Comparison of ENCODE assay signal across 9 mouse cellular contexts in the genomic region with DNA sequence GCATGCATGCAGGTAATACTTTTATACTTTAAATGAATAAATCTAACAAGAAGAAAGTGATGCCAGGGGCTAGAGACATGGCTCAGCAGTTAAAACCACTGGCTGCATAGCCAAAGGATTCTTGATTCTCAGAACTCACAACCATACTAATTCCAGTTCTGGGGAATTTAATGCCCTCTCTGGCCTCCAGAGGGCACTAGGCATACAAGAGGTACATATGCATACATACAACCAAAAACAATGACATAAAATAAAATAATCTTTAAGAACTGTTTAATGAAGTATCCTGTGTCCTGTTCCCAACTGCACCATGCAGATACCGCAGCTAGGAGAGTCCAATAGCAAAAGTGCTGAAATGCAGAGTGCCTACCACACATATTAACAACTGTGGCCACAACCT. TPM values are rescaled to one million over a fixed set of nuclear protein-coding genes. Genes with fewer than 3 reads are reported as not detected.
DNase-seq lines count a peak whose midpoint lies in the region; ATAC-seq lines count a peak whose summit lies in the region.
"Had no signal": no experiment of that assay in that cellular context is flagged by ENCODE, and none has a peak within 500 bp of the region (broad histone marks: within the 10 kb centered on the region; RNA-seq: fewer than 3 reads in every experiment).

No protein-coding gene starts in this region.

- H3K36me3 ChIP-seq in forebrain, embryonic 14.5 days (ENCODE audit: control insufficient read depth, insufficient read depth, low read length) = 0 out of 2 replicates have a peak, but pooled peaks cover 4% of the 10 kb centered on the region
- H3K36me3 ChIP-seq in forebrain, embryonic 15.5 days = no peaks in the 10 kb centered on the region
- H3K36me3 ChIP-seq in limb, embryonic 11.5 days (ENCODE audit: control insufficient read depth, insufficient read depth, low read length) = no peaks in the 10 kb centered on the region
- H3K36me3 ChIP-seq in limb, embryonic 10.5 days = peaks cover 5% of the 10 kb centered on the region; the same call in 1 of the 2 replicates
- no peaks in the 10 kb centered on the region for H3K36me3 ChIP-seq in embryonic facial prominence, embryonic 14.5 days (ENCODE audit: control insufficient read depth, insufficient read depth, low read length)
- peaks cover 5% of the 10 kb centered on the region; the same call in 1 of the 2 replicates for H3K36me3 ChIP-seq in midbrain, embryonic 13.5 days
- H3K36me3 ChIP-seq: lung, embryonic 15.5 days had no signal

- 76% methylated on average over 1 of the region's 1 CpGs for WGBS in forebrain, embryonic 14.5 days
- WGBS in forebrain, embryonic 15.5 days = 73% methylated on average over 1 of the region's 1 CpGs
- WGBS in limb, embryonic 11.5 days = 78% methylated on average over 1 of the region's 1 CpGs
- WGBS in limb, embryonic 10.5 days = 89% methylated on average over 1 of the region's 1 CpGs
- WGBS in embryonic facial prominence, embryonic 14.5 days = 75% methylated on average over 1 of the region's 1 CpGs
- 80% methylated on average over 1 of the region's 1 CpGs for WGBS in midbrain, embryonic 13.5 days

- H3K9ac ChIP-seq in forebrain, embryonic 14.5 days (ENCODE audit: low read length) = no peak overlapping the region
- H3K9ac ChIP-seq in forebrain, embryonic 15.5 days (replicated peaks) = no peak overlapping the region
- H3K9ac ChIP-seq in limb, embryonic 11.5 days (ENCODE audit: low read length) = no peak overlapping the region
- H3K9ac ChIP-seq in embryonic facial prominence, embryonic 14.5 days (ENCODE audit: low read depth, low read length) = no peak overlapping the region
- H3K9ac ChIP-seq in midbrain, embryonic 13.5 days (replicated peaks) = no peak overlapping the region
- H3K9ac ChIP-seq: lung, embryonic 15.5 days had no signal

- H3K4me2 ChIP-seq in forebrain, embryonic 14.5 days (ENCODE audit: low read length) = no peak overlapping the region
- H3K4me2 ChIP-seq in forebrain, embryonic 15.5 days (replicated peaks) = no peak overlapping the region
- no peak overlapping the region for H3K4me2 ChIP-seq in limb, embryonic 11.5 days (ENCODE audit: low read depth, severe bottlenecking)
- no peak overlapping the region for H3K4me2 ChIP-seq in embryonic facial prominence, embryonic 14.5 days (ENCODE audit: low read depth, low read length)
- no peak overlapping the region for H3K4me2 ChIP-seq in midbrain, embryonic 13.5 days (replicated peaks)
- H3K4me2 ChIP-seq: lung, embryonic 15.5 days had no signal

- DNase-seq in forebrain, embryonic 14.5 days (ENCODE audit: low spot score) = peak; percentile 72
- DNase-seq in limb, embryonic 11.5 days (ENCODE audit: low spot score) = peak; percentile 57
- DNase-seq in limb, embryonic 10.5 days (ENCODE audit: low spot score) = no peak
- DNase-seq in adipocyte (ENCODE audit: low spot score) = peak; percentile 48
- peak; percentile 34 for DNase-seq in embryonic facial prominence, embryonic 14.5 days (ENCODE audit: low spot score)
- DNase-seq in lung, postnatal 14 days = peak; percentile 59

- H3K27me3 ChIP-seq in forebrain, embryonic 14.5 days (replicated peaks; ENCODE audit: control insufficient read depth, insufficient read depth, low read length) = no peaks in the 10 kb centered on the region
- H3K27me3 ChIP-seq in forebrain, embryonic 15.5 days = no peaks in the 10 kb centered on the region
- no peaks in the 10 kb centered on the region for H3K27me3 ChIP-seq in limb, embryonic 11.5 days (ENCODE audit: control insufficient read depth, insufficient read depth, low read length)
- H3K27me3 ChIP-seq in limb, embryonic 10.5 days (ENCODE audit: low read depth, poor library complexity, severe bottlenecking) = no peaks in the 10 kb centered on the region
- no peaks in the 10 kb centered on the region for H3K27me3 ChIP-seq in embryonic facial prominence, embryonic 14.5 days (replicated peaks; ENCODE audit: control insufficient read depth, insufficient read depth, low read length)
- H3K27me3 ChIP-seq in midbrain, embryonic 13.5 days = no peaks in the 10 kb centered on the region
- H3K27me3 ChIP-seq: lung, embryonic 15.5 days had no signal

- no peaks in the 10 kb centered on the region for H3K9me3 ChIP-seq in forebrain, embryonic 14.5 days (replicated peaks; ENCODE audit: control insufficient read depth, low read length)
- H3K9me3 ChIP-seq in forebrain, embryonic 15.5 days = no peaks in the 10 kb centered on the region
- H3K9me3 ChIP-seq in limb, embryonic 11.5 days (ENCODE audit: control insufficient read depth, low read length) = no peaks in the 10 kb centered on the region
- H3K9me3 ChIP-seq in limb, embryonic 10.5 days (replicated peaks) = no peaks in the 10 kb centered on the region
- H3K9me3 ChIP-seq in embryonic facial prominence, embryonic 14.5 days (ENCODE audit: control insufficient read depth, low read length) = no peaks in the 10 kb centered on the region
- H3K9me3 ChIP-seq in midbrain, embryonic 13.5 days = no peaks in the 10 kb centered on the region
- H3K9me3 ChIP-seq: lung, embryonic 15.5 days had no signal

- no peak overlapping the region for H3K27ac ChIP-seq in forebrain, embryonic 14.5 days (ENCODE audit: low read depth, low read length)
- no peak overlapping the region for H3K27ac ChIP-seq in forebrain, embryonic 15.5 days (replicated peaks)
- no peak overlapping the region for H3K27ac ChIP-seq in limb, embryonic 11.5 days (replicated peaks; ENCODE audit: low read depth, low read length)
- no peak overlapping the region for H3K27ac ChIP-seq in limb, embryonic 10.5 days
- no peak overlapping the region for H3K27ac ChIP-seq in embryonic facial prominence, embryonic 14.5 days (replicated peaks; ENCODE audit: low read depth, low read length)
- no peak overlapping the region for H3K27ac ChIP-seq in midbrain, embryonic 13.5 days
- H3K27ac ChIP-seq: lung, embryonic 15.5 days had no signal

- no peak overlapping the region for H3K4me3 ChIP-seq in forebrain, embryonic 14.5 days (ENCODE audit: low read depth, low read length)
- H3K4me3 ChIP-seq in forebrain, embryonic 15.5 days = no peak overlapping the region
- H3K4me3 ChIP-seq in limb, embryonic 11.5 days (ENCODE audit: low read depth, low read length) = no peak overlapping the region
- no peak overlapping the region for H3K4me3 ChIP-seq in limb, embryonic 10.5 days
- H3K4me3 ChIP-seq in embryonic facial prominence, embryonic 14.5 days (ENCODE audit: low read depth, low read length) = no peak overlapping the region
- H3K4me3 ChIP-seq in midbrain, embryonic 13.5 days (replicated peaks) = no peak overlapping the region
- H3K4me3 ChIP-seq: lung, embryonic 15.5 days had no signal

- no peak for ATAC-seq in forebrain, embryonic 14.5 days
- no peak; the same call in 1 of the 2 replicates for ATAC-seq in forebrain, embryonic 15.5 days (replicated peaks)
- no peak for ATAC-seq in limb, embryonic 11.5 days (ENCODE audit: insufficient number of reproducible peaks, low FRiP score, low TSS enrichment, low read depth)
- peak; percentile 44; the same call in 1 of the 2 replicates for ATAC-seq in embryonic facial prominence, embryonic 14.5 days (ENCODE audit: low read depth)
- no peak for ATAC-seq in midbrain, embryonic 13.5 days

- no peaks in the 10 kb centered on the region for H3K4me1 ChIP-seq in forebrain, embryonic 14.5 days (ENCODE audit: control insufficient read depth, insufficient read depth, low read length)
- no peaks in the 10 kb centered on the region for H3K4me1 ChIP-seq in forebrain, embryonic 15.5 days
- H3K4me1 ChIP-seq in limb, embryonic 11.5 days (ENCODE audit: control insufficient read depth, insufficient read depth, low read length) = 0 out of 2 replicates have a peak, but pooled peaks cover 2% of the 10 kb centered on the region
- peaks cover 7% of the 10 kb centered on the region; the same call in 1 of the 2 replicates for H3K4me1 ChIP-seq in limb, embryonic 10.5 days
- H3K4me1 ChIP-seq in embryonic facial prominence, embryonic 14.5 days (ENCODE audit: control insufficient read depth, insufficient read depth, low read length) = no peaks in the 10 kb centered on the region
- 0 out of 2 replicates have a peak, but pooled peaks cover 5% of the 10 kb centered on the region for H3K4me1 ChIP-seq in midbrain, embryonic 13.5 days (replicated peaks)
- H3K4me1 ChIP-seq: lung, embryonic 15.5 days had no signal

RNA-seq across cellular contexts. Expression of a gene that starts 20.8 kb away (rescaled TPM):
- 66.6 and 72.1 TPM in 2 replicates for polyA plus RNA-seq in forebrain, embryonic 14.5 days (2014; fragmentation: Nextera tagmentation; extraction: Ambion mirVana)
- 67.3 and 67.9 TPM in 2 replicates for polyA plus RNA-seq in forebrain, embryonic 15.5 days (2015; fragmentation: Nextera tagmentation; extraction: Ambion mirVana)
- polyA plus RNA-seq in limb, embryonic 11.5 days (2014; fragmentation: Nextera tagmentation; extraction: Ambion mirVana) = 116 and 121 TPM in 2 replicates
- 82.4 and 97.9 TPM in 2 replicates for polyA plus RNA-seq in limb, embryonic 10.5 days (2016; fragmentation: Nextera tagmentation; extraction: Ambion mirVana)
- polyA plus RNA-seq in embryonic facial prominence, embryonic 14.5 days (2014; fragmentation: Nextera tagmentation; extraction: Ambion mirVana) = 121 and 122 TPM in 2 replicates
- 99.8 and 103 TPM in 2 replicates for polyA plus RNA-seq in midbrain, embryonic 13.5 days (2015; fragmentation: Nextera tagmentation; extraction: Ambion mirVana)
